Mouse (Mus musculus) olfactory bulb, adult 2 months (tissue): ENCODE measurements at regions not wholly inside any gene's neighbourhood (a gene's known extent, or its start where the extent isn't known, plus 50 kb on each side); places are given as distances from the start of the nearest gene placed in this dataset.

Source experiments
- CTCF ChIP-seq: fragments of 200-500 bp; IDR thresholded peaks from 2 replicates; pipeline ENCODE4 v1.5.1; 2012; ENCODE audit warnings: low read depth, mild to moderate bottlenecking, low read length, moderate library complexity; ENCODE audit not compliant: insufficient read depth
- POLR2A ChIP-seq: fragments of 200-500 bp; IDR thresholded peaks from 2 replicates; pipeline ENCODE4 v1.6.1; 2012; ENCODE audit warnings: mild to moderate bottlenecking, low read depth, low read length, moderate library complexity; ENCODE audit not compliant: insufficient read depth

GRCm38 (mm10) chr3:39776278-39777039 lies 754.6 kb upstream of the Intu start:
- no peak for TF ChIP-seq CTCF
- TF ChIP-seq POLR2A, result no peak
